Mouse (Mus musculus): ENCODE results near the gene Gm13723. TPM values are rescaled to one million over a fixed set of nuclear protein-coding genes. Genes with fewer than 3 reads are reported as not detected.

The Gm13723 gene
- not detected for total RNA-seq (2021)
- long read RNA-seq, experiment 1 = 0 reads
- long read RNA-seq, experiment 2 = 0 reads

- TF ChIP-seq CTCF (IDR thresholded peaks at IDR 0.05) = no peak
- Histone ChIP-seq H3K4me3 (no peak within 1 kb of the TSS), H3K27ac (no peak within 1 kb of the TSS)
- intact Hi-C loops (cut with DNase I) = no loop called here
- DNase-seq = no peak
These were observed at the start of gene Gm13723 for GRCm38 (mm10) chr2:86874702-86875101. Gene Gm13723 (minus strand): TSS chr2:86874802.

DNA sequence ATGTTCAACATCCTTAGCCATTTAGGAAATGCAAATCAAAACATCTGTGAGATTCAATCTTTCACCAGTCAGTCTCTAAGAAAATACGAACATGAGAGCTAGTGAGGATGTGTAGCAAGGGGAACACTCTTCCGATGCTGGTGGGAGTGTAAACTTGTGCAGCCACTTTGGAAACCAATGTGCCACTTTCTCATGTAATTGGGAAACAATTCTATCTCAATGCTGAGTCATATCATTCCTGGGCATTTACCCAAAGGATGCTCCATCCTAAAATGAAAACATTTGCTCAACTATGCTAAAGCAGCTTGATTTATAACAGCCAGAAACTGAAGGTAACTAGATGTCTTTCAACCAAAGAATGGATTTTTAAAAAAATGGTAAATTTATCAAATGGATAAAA is 31.0 kb upstream of the Gm13723 start:
- Histone ChIP-seq H3K27ac (no peak overlapping the region), H3K4me3 (no peak overlapping the region)
- intact Hi-C loops (cut with DNase I) = no loop called here
- no peak for TF ChIP-seq CTCF (IDR thresholded peaks at IDR 0.05)
- no peak for DNase-seq

GRCm38 (mm10) chr2:86892116-86892515 is 17.5 kb upstream of the Gm13723 start, which contains the start of gene Olfr1097:
Gene Olfr1097 (minus strand): TSS chr2:86892216.
- Histone ChIP-seq H3K27ac (no peak within 1 kb of the TSS), H3K4me3 (no peak within 1 kb of the TSS)
- no peak for TF ChIP-seq CTCF (IDR thresholded peaks at IDR 0.05)
- DNase-seq = no peak
- intact Hi-C loops (cut with DNase I) = no loop called here

DNA sequence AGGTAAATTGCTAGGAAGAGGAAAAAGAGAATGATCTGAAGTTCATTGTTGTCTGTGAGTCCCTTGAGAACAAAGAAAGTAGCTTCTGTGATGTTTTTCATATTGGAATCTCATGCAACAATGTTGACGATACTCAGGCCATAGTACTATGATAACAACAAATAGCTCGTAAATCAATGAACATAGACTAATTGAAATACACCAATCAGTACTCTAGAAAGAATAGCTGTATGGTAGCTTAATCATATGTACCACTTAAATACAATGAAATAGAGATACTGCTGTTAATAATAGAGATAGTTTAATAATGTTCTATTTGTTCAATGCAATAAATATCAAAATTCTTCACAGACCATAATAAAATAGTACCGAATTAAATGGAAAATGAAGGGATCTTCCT is 23.0 kb downstream of the Gm13723 start, which contains the start of gene Olfr1095:
Gene Olfr1095 (minus strand): TSS at position 101 of the 400 bp plus-strand sequence.
- H3K27ac ChIP-seq = no peak within 1 kb of the TSS
- no peak for DNase-seq
- H3K4me3 ChIP-seq = no peak within 1 kb of the TSS
- intact Hi-C loops (cut with DNase I) = no loop called here
- TF ChIP-seq CTCF (IDR thresholded peaks at IDR 0.05) = no peak

DNA sequence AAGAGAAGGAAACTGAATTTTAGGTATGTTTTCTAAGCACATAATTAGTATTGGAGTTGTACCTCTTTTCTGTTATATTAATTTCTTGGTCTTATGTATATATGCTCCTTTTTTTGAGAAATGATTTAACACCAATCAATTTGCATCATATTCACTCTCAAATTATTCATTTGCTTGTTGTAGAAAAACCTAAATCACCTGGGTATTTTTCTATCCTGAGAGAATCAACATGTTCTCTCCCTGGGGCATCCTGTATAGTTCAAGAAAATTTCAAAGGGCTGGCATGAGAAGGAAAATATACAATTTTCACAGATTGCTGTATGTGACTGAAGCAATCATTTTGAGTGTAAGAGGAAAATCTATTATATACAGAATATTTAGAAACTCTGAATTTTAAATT is 50.2 kb downstream of the Gm13723 start, which contains the start of gene Olfr1094:
Gene Olfr1094 (plus strand): TSS at position 301 of the 400 bp plus-strand sequence.
- H3K27ac ChIP-seq = no peak within 1 kb of the TSS
- intact Hi-C loops (cut with DNase I) = no loop called here
- H3K4me3 ChIP-seq = no peak within 1 kb of the TSS
- no peak for TF ChIP-seq CTCF (IDR thresholded peaks at IDR 0.05)
- no peak for DNase-seq

Other genes starting within 250 kb of the Gm13723 start
- not detected for gene Olfr1084, start 235.1 kb downstream of the Gm13723 start, total RNA-seq (2021)
- gene Olfr1085, start 212.8 kb downstream of the Gm13723 start, total RNA-seq (2021) = not detected
- not detected for gene Olfr1086, start 194.7 kb downstream of the Gm13723 start, total RNA-seq (2021)
- gene Olfr1087, start 176.4 kb downstream of the Gm13723 start, total RNA-seq (2021) = not detected
- not detected for gene Olfr1089, start 141.1 kb downstream of the Gm13723 start, total RNA-seq (2021)
- gene Olfr1090, start 115.8 kb downstream of the Gm13723 start, total RNA-seq (2021) = not detected
- not detected for gene Olfr1093, start 92.3 kb downstream of the Gm13723 start, total RNA-seq (2021)
- not detected for gene Olfr141, start 64.8 kb downstream of the Gm13723 start, total RNA-seq (2021)
- gene Olfr1094, start 50.1 kb downstream of the Gm13723 start, total RNA-seq (2021) = not detected
- not detected for gene Olfr1095, start 23.1 kb downstream of the Gm13723 start, total RNA-seq (2021)
- gene Olfr1097, start 17.4 kb upstream of the Gm13723 start, total RNA-seq (2021) = not detected
- gene Olfr1098, start 49.7 kb upstream of the Gm13723 start, total RNA-seq (2021) = not detected
- not detected for gene Olfr1099, start 85.9 kb upstream of the Gm13723 start, total RNA-seq (2021)
- not detected for gene Olfr1100, start 105.2 kb upstream of the Gm13723 start, total RNA-seq (2021)
- not detected for gene Olfr1101, start 116.4 kb upstream of the Gm13723 start, total RNA-seq (2021)
- gene Olfr1102, start 123.6 kb upstream of the Gm13723 start, total RNA-seq (2021) = not detected
- not detected for gene Olfr1104, start 152.3 kb upstream of the Gm13723 start, total RNA-seq (2021)
- gene Olfr1105, start 161.7 kb upstream of the Gm13723 start, total RNA-seq (2021) = not detected
- not detected for gene Olfr1106, start 177.5 kb upstream of the Gm13723 start, total RNA-seq (2021)
- gene Olfr1107, start 201.0 kb upstream of the Gm13723 start, total RNA-seq (2021) = not detected
- not detected for gene Olfr1109, start 221.2 kb upstream of the Gm13723 start, total RNA-seq (2021)
- not detected for gene Olfr259, start 239.8 kb upstream of the Gm13723 start, total RNA-seq (2021)

Measured in gastrocnemius, adult 2 months (tissue).